Mouse (Mus musculus) heart, embryonic 11.5 days (tissue): Measurements from ENCODE around the gene Nkain2. TPM values are rescaled to one million over a fixed set of nuclear protein-coding genes. Genes with fewer than 3 reads are reported as not detected.

ENCODE experiments used
- ATAC-seq: fragments of 200-750 bp; cut with Nextera tagmentation; replicated peaks from 2 replicates; pipeline ENCODE4 v1.8.0; 2017; ENCODE audit warnings: moderate library complexity; ENCODE audit not compliant: insufficient number of reproducible peaks, low FRiP score, low TSS enrichment
- H3K27ac ChIP-seq: fragments of 300-500 bp; sonication (generic); 2 replicates; pipeline ENCODE4 v1.5.1; 2014; ENCODE audit warnings: mild to moderate bottlenecking, low read depth, low read length
- H3K27me3 ChIP-seq: fragments of 300-500 bp; sonication (generic); 2 replicates; pipeline ENCODE4 v1.6.1; 2014; ENCODE audit warnings: mild to moderate bottlenecking, low read length, mixed read lengths; ENCODE audit not compliant: control insufficient read depth, insufficient read depth
- H3K36me3 ChIP-seq: fragments of 300-500 bp; sonication (generic); 2 replicates; pipeline ENCODE4 v1.6.1; 2014; ENCODE audit warnings: mild to moderate bottlenecking, low read length, moderate library complexity, mixed read lengths; ENCODE audit not compliant: control insufficient read depth, insufficient read depth
- H3K4me1 ChIP-seq: fragments of 300-500 bp; sonication (generic); 2 replicates; pipeline ENCODE4 v1.6.1; 2014; ENCODE audit warnings: low read length; ENCODE audit not compliant: control insufficient read depth, insufficient read depth
- H3K4me2 ChIP-seq: fragments of 300-500 bp; sonication (generic); 2 replicates; pipeline ENCODE4 v1.6.1; 2014; ENCODE audit warnings: mild to moderate bottlenecking, moderate library complexity
- H3K4me3 ChIP-seq: fragments of 300-500 bp; sonication (generic); 2 replicates; pipeline ENCODE4 v1.5.1; 2014; ENCODE audit warnings: low read depth, low read length
- H3K9ac ChIP-seq: fragments of 300-500 bp; sonication (generic); 2 replicates; pipeline ENCODE4 v1.6.1; 2014; ENCODE audit warnings: mild to moderate bottlenecking, low read depth, low read length, moderate library complexity
- H3K9me3 ChIP-seq: fragments of 300-500 bp; sonication (generic); replicated peaks from 2 replicates; pipeline ENCODE4 v1.6.1; 2016; ENCODE audit warnings: low read length; ENCODE audit not compliant: control insufficient read depth
- WGBS: fragments of 180-500 bp; shearing (Covaris S2); extraction: QIAGEN DNeasy Blood & Tissue Kit; methylation state at CpG from one replicate; pipeline ENCODE4 v1.1.7; 2014; ENCODE audit not compliant: insufficient replicate concordance; 5-methylcytosine and 5-hydroxymethylcytosine counted together
- polyA plus RNA-seq: library from polyadenylated mRNA; unstranded; fragments of >200 nt; fragmentation: Nextera tagmentation; extraction: Ambion mirVana; gene quantifications from 2 replicates; pipeline ENCODE4 v1.2.1, GENCODE M21; 2014

The Nkain2 gene
- polyA plus RNA-seq, 1 experiment from 2014 or later: 0.76 TPM

- Histone ChIP-seq H3K4me1 (no peaks in the 10 kb centered on the region), H3K9me3 (peaks cover 8% of the 10 kb centered on the region), H3K36me3 (no peaks in the 10 kb centered on the region; the same call in 1 of the 2 replicates), H3K4me3 (no peak overlapping the region), H3K9ac (no peak overlapping the region), H3K4me2 (no peak overlapping the region), H3K27ac (no peak overlapping the region), H3K27me3 (no peaks in the 10 kb centered on the region)
- no peak for ATAC-seq
- WGBS: 84% methylated on average over 9 of the region's 9 CpGs
These were observed 577.5 kb downstream of the Nkain2 start for GRCm38 (mm10) chr10:32312754-32313153.

DNA sequence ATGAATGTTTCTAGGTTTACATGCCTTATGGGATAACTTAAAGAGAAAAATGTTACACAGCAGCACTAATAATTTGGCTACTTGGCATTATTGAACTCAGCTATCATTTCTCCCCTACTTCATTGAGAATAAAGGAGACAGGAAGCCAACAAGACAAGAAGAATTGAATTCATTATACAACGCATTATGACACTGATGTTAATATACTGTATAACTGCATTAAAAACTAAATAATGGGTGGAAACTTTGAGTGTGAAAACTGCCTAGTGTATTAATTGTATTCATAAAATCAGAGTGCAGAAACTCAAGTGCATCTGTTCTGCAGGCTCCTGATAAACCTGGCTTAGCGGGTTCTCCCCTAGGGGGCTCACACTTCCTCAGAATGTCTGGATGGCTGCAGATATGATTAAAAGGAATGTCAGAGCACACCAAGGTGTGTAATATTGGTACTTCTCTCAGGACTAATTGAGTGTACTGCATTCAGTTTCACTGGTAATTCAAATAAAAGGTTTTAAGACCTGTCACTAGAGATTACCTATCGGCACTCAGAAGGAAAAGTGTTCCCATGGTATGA is 589.2 kb downstream of the Nkain2 start:
- H3K4me3 ChIP-seq: no peak overlapping the region
- H3K9ac ChIP-seq: no peak overlapping the region
- H3K9me3 ChIP-seq: no peaks in the 10 kb centered on the region
- no peak overlapping the region for H3K27ac ChIP-seq
- H3K4me2 ChIP-seq: no peak overlapping the region
- H3K4me1 ChIP-seq: no peaks in the 10 kb centered on the region
- WGBS: 75% methylated on average over 3 of the region's 3 CpGs
- no peaks in the 10 kb centered on the region for H3K36me3 ChIP-seq
- no peak for ATAC-seq
- H3K27me3 ChIP-seq: no peaks in the 10 kb centered on the region

DNA sequence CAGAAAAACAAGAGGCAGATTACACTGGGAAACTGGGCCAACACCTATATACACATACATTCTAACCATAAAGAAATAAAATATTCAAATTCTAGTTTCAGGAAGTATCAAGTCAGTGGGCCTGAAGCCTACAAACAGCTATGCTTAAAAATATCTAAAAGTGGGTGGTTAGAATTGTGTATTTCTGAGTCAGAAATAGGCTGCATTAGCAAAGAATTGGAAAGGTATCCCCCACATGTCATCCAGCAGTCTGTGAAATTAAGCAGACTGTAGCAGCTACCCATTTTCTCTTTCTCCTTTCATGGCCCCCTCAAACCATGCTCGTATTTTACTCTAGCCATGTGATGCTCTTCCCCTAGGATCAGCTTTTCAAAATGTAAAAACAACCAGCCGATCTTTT is 599.8 kb downstream of the Nkain2 start:
- H3K9ac ChIP-seq: no peak overlapping the region
- WGBS: 55% methylated on average over 2 of the region's 2 CpGs
- H3K27me3 ChIP-seq: no peaks in the 10 kb centered on the region
- H3K36me3 ChIP-seq: no peaks in the 10 kb centered on the region
- H3K4me1 ChIP-seq: no peaks in the 10 kb centered on the region
- ATAC-seq: no peak
- no peak overlapping the region for H3K4me3 ChIP-seq
- no peak overlapping the region for H3K4me2 ChIP-seq
- no peak overlapping the region for H3K27ac ChIP-seq
- H3K9me3 ChIP-seq: no peaks in the 10 kb centered on the region

GRCm38 (mm10) chr10:32283690-32284089 is 606.6 kb downstream of the Nkain2 start:
- Histone ChIP-seq H3K27ac (no peak overlapping the region), H3K27me3 (no peaks in the 10 kb centered on the region), H3K9me3 (no peaks in the 10 kb centered on the region), H3K36me3 (no peaks in the 10 kb centered on the region), H3K9ac (no peak overlapping the region), H3K4me3 (no peak overlapping the region), H3K4me1 (no peaks in the 10 kb centered on the region), H3K4me2 (no peak overlapping the region)
- ATAC-seq: no peak
- WGBS: 84% methylated on average over 1 of the region's 1 CpGs

- ATAC-seq: no peak
These were observed 646.9 kb downstream of the Nkain2 start for GRCm38 (mm10) chr10:32243266-32243882.

GRCm38 (mm10) chr10:32241168-32241567 is 649.1 kb downstream of the Nkain2 start:
- Histone ChIP-seq H3K4me2 (no peak overlapping the region), H3K4me1 (no peaks in the 10 kb centered on the region), H3K36me3 (no peaks in the 10 kb centered on the region), H3K4me3 (no peak overlapping the region), H3K9ac (no peak overlapping the region), H3K27ac (no peak overlapping the region), H3K27me3 (no peaks in the 10 kb centered on the region), H3K9me3 (no peaks in the 10 kb centered on the region)
- no peak for ATAC-seq

More at GRCm38 (mm10) chr10:32243266-32243882, 646.9 kb downstream of the Nkain2 start:
- H3K4me3 ChIP-seq: no peak overlapping the region
- no peak overlapping the region for H3K27ac ChIP-seq
- WGBS: 59% methylated on average over 4 of the region's 4 CpGs
- H3K36me3 ChIP-seq: no peaks in the 10 kb centered on the region
- H3K4me1 ChIP-seq: no peaks in the 10 kb centered on the region
- no peak overlapping the region for H3K4me2 ChIP-seq
- H3K9me3 ChIP-seq: no peaks in the 10 kb centered on the region
- no peak overlapping the region for H3K9ac ChIP-seq
- no peaks in the 10 kb centered on the region for H3K27me3 ChIP-seq

- H3K27ac ChIP-seq: no peak overlapping the region
- H3K9ac ChIP-seq: no peak overlapping the region
- no peaks in the 10 kb centered on the region for H3K36me3 ChIP-seq
- no peak for ATAC-seq
- H3K9me3 ChIP-seq: no peaks in the 10 kb centered on the region
- no peaks in the 10 kb centered on the region for H3K4me1 ChIP-seq
- no peak overlapping the region for H3K4me3 ChIP-seq
- H3K4me2 ChIP-seq: no peak overlapping the region
- WGBS: 75% methylated on average over 3 of the region's 3 CpGs
- no peaks in the 10 kb centered on the region for H3K27me3 ChIP-seq
These were observed 707.3 kb downstream of the Nkain2 start for GRCm38 (mm10) chr10:32182951-32183350.

DNA sequence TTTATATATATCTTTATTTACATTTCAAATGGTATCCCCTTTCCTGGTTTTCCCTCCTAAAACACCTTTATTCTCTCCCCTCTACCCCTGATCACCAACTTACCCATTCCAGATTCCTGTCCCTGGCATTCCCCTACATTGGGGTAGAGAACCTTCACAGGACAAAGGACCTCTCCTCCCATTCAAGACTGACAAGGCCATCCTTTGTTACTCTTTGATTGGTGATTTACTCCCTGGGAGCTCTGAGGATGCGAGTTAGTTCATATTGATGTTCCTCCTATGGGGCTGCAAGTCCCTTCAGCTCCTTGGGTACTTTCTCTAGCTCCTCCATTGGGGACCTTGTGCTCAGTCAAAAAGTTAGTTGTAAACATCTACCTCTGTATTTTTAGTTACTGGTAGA is 798.9 kb downstream of the Nkain2 start:
- Histone ChIP-seq H3K9me3 (no peaks in the 10 kb centered on the region), H3K36me3 (no peaks in the 10 kb centered on the region), H3K4me2 (no peak overlapping the region), H3K27me3 (no peaks in the 10 kb centered on the region), H3K4me3 (no peak overlapping the region), H3K9ac (no peak overlapping the region), H3K4me1 (no peaks in the 10 kb centered on the region), H3K27ac (no peak overlapping the region)
- no peak for ATAC-seq
- 50% methylated on average over 1 of the region's 1 CpGs for WGBS

- Histone ChIP-seq H3K4me2 (no peak overlapping the region), H3K4me1 (no peaks in the 10 kb centered on the region), H3K27me3 (no peaks in the 10 kb centered on the region), H3K4me3 (no peak overlapping the region), H3K9ac (no peak overlapping the region), H3K36me3 (no peaks in the 10 kb centered on the region), H3K27ac (no peak overlapping the region), H3K9me3 (no peaks in the 10 kb centered on the region)
- ATAC-seq: no peak
- WGBS: 73% methylated on average over 6 of the region's 6 CpGs
These were observed 829.9 kb downstream of the Nkain2 start for GRCm38 (mm10) chr10:32060396-32060795.
